7 mouse cellular contexts compared by ENCODE assay signal in genomic region chr2:69862117-69862657, GRCm38 (mm10). TPM values are rescaled to one million over a fixed set of nuclear protein-coding genes. Genes with fewer than 3 reads are reported as not detected.
DNase-seq lines count a peak whose midpoint lies in the region; ATAC-seq and TF ChIP-seq lines count a peak whose summit lies in the region.

No protein-coding gene starts in this region.

- WGBS in lung, postnatal 0 days, result 0% methylated on average over 13 of the region's 13 CpGs
- WGBS in hindbrain, embryonic 13.5 days, result 4% methylated on average over 13 of the region's 13 CpGs
- WGBS in midbrain, embryonic 15.5 days, result 3% methylated on average over 13 of the region's 13 CpGs

- no peak for TF ChIP-seq CTCF in lung, postnatal 0 days (IDR thresholded peaks at IDR 0.05)

- no peak for DNase-seq in lung, postnatal 0 days (ENCODE audit: low spot score)
- no peak for DNase-seq in lung, postnatal 4 days
- no peak for DNase-seq in ovary, postnatal 14 days (ENCODE audit: low spot score)
- no peak for DNase-seq in kidney, adult 18-20 months

- no peaks in the 10 kb centered on the region for H3K4me1 ChIP-seq in lung, postnatal 0 days (ENCODE audit: insufficient read depth, low read depth, low read length)
- H3K4me1 ChIP-seq in brown adipose tissue, adult 24 weeks (ENCODE audit: control insufficient read depth, insufficient read depth, insufficient read length, low read length), result no peaks in the 10 kb centered on the region
- H3K4me1 ChIP-seq in hindbrain, embryonic 13.5 days (replicated peaks), result peaks cover 31% of the 10 kb centered on the region
- peaks cover 29% of the 10 kb centered on the region for H3K4me1 ChIP-seq in midbrain, embryonic 15.5 days

- H3K4me3 ChIP-seq in lung, postnatal 0 days (ENCODE audit: low read depth, low read length), result peak overlapping the region; percentile 100
- peak overlapping the region; percentile 93 for H3K4me3 ChIP-seq in brown adipose tissue, adult 24 weeks (ENCODE audit: insufficient read depth, low read depth, low read length)
- H3K4me3 ChIP-seq in hindbrain, embryonic 13.5 days, result peak overlapping the region; percentile 99
- H3K4me3 ChIP-seq in midbrain, embryonic 15.5 days, result peak overlapping the region; percentile 100

- H3K27me3 ChIP-seq in lung, postnatal 0 days (replicated peaks; ENCODE audit: insufficient read depth, low read length), result no peaks in the 10 kb centered on the region
- no peaks in the 10 kb centered on the region for H3K27me3 ChIP-seq in hindbrain, embryonic 13.5 days
- no peaks in the 10 kb centered on the region for H3K27me3 ChIP-seq in midbrain, embryonic 15.5 days (replicated peaks)

- TF ChIP-seq EP300 in lung, postnatal 0 days (IDR thresholded peaks at IDR 0.05), result no peak

- peak overlapping the region; percentile 89 for H3K27ac ChIP-seq in lung, postnatal 0 days (ENCODE audit: low read length)
- H3K27ac ChIP-seq in brown adipose tissue, adult 24 weeks (replicated peaks; ENCODE audit: low read depth, low read length), result 0 out of 2 replicates have a peak overlapping the region, but pooled peaks have one; percentile 79
- H3K27ac ChIP-seq in hindbrain, embryonic 13.5 days, result peak overlapping the region; percentile 92
- H3K27ac ChIP-seq in midbrain, embryonic 15.5 days, result peak overlapping the region; percentile 90; the same call in 1 of the 2 replicates

- no peaks in the 10 kb centered on the region for H3K36me3 ChIP-seq in lung, postnatal 0 days (ENCODE audit: insufficient read depth, low read length)
- H3K36me3 ChIP-seq in hindbrain, embryonic 13.5 days, result peaks cover 8% of the 10 kb centered on the region
- H3K36me3 ChIP-seq in midbrain, embryonic 15.5 days (replicated peaks), result peaks cover 9% of the 10 kb centered on the region

- peak overlapping the region; percentile 97 for H3K9ac ChIP-seq in lung, postnatal 0 days (replicated peaks; ENCODE audit: low read depth)
- H3K9ac ChIP-seq in hindbrain, embryonic 13.5 days, result peak overlapping the region; percentile 100
- peak overlapping the region; percentile 100 for H3K9ac ChIP-seq in midbrain, embryonic 15.5 days

- no peaks in the 10 kb centered on the region for H3K9me3 ChIP-seq in lung, postnatal 0 days (ENCODE audit: low read length)
- H3K9me3 ChIP-seq in hindbrain, embryonic 13.5 days, result no peaks in the 10 kb centered on the region
- H3K9me3 ChIP-seq in midbrain, embryonic 15.5 days, result no peaks in the 10 kb centered on the region

- peak overlapping the region; percentile 62 for H3K4me2 ChIP-seq in lung, postnatal 0 days (replicated peaks; ENCODE audit: low read depth, low read length)
- peak overlapping the region; percentile 82 for H3K4me2 ChIP-seq in hindbrain, embryonic 13.5 days
- peak overlapping the region; percentile 77 for H3K4me2 ChIP-seq in midbrain, embryonic 15.5 days

- ATAC-seq in lung, postnatal 0 days, result no peak
- no peak for ATAC-seq in hindbrain, embryonic 13.5 days (ENCODE audit: low FRiP score)
- no peak for ATAC-seq in midbrain, embryonic 15.5 days (replicated peaks)

RNA-seq across cellular contexts. Expression of gene Ssb, which starts 0.8 kb away (rescaled TPM):
- 185 and 187 TPM in 2 replicates for polyA plus RNA-seq in lung, postnatal 0 days (2015; fragmentation: Nextera tagmentation; extraction: Ambion mirVana)
- polyA plus RNA-seq in brown adipose tissue, adult 24 weeks (2012; ENCODE audit: insufficient read depth, insufficient read length, missing spikeins), result 116 and 117 TPM in 2 replicates
- 335 and 355 TPM in 2 replicates for polyA plus RNA-seq in hindbrain, embryonic 13.5 days (2015; fragmentation: Nextera tagmentation; extraction: Ambion mirVana)
- 259 and 271 TPM in 2 replicates for polyA plus RNA-seq in midbrain, embryonic 15.5 days (2015; fragmentation: Nextera tagmentation; extraction: Ambion mirVana)

RNA-seq across cellular contexts. Expression of gene Mettl5, which starts 23.2 kb away (rescaled TPM):
- 24.1 and 25.6 TPM in 2 replicates for polyA plus RNA-seq in lung, postnatal 0 days (2015; fragmentation: Nextera tagmentation; extraction: Ambion mirVana)
- 31.0 and 32.3 TPM in 2 replicates for polyA plus RNA-seq in brown adipose tissue, adult 24 weeks (2012; ENCODE audit: insufficient read depth, insufficient read length, missing spikeins)
- polyA plus RNA-seq in hindbrain, embryonic 13.5 days (2015; fragmentation: Nextera tagmentation; extraction: Ambion mirVana), result 28.5 and 30.4 TPM in 2 replicates
- polyA plus RNA-seq in midbrain, embryonic 15.5 days (2015; fragmentation: Nextera tagmentation; extraction: Ambion mirVana), result 24.2 and 27.1 TPM in 2 replicates

RNA-seq across cellular contexts. Expression of gene Ubr3, which starts 34.9 kb away (rescaled TPM):
- 9.9 and 10.4 TPM in 2 replicates for polyA plus RNA-seq in lung, postnatal 0 days (2015; fragmentation: Nextera tagmentation; extraction: Ambion mirVana)
- polyA plus RNA-seq in brown adipose tissue, adult 24 weeks (2012; ENCODE audit: insufficient read depth, insufficient read length, missing spikeins), result 39.5 and 42.2 TPM in 2 replicates
- polyA plus RNA-seq in hindbrain, embryonic 13.5 days (2015; fragmentation: Nextera tagmentation; extraction: Ambion mirVana), result 15.1 and 15.8 TPM in 2 replicates
- polyA plus RNA-seq in midbrain, embryonic 15.5 days (2015; fragmentation: Nextera tagmentation; extraction: Ambion mirVana), result 19.2 and 19.8 TPM in 2 replicates

RNA-seq across cellular contexts. Expression of gene Klhl23, which starts 40.4 kb away (rescaled TPM):
- polyA plus RNA-seq in lung, postnatal 0 days (2015; fragmentation: Nextera tagmentation; extraction: Ambion mirVana), result 29.6 and 30.3 TPM in 2 replicates
- polyA plus RNA-seq in brown adipose tissue, adult 24 weeks (2012; ENCODE audit: insufficient read depth, insufficient read length, missing spikeins), result 0.95 and 1.2 TPM in 2 replicates
- 66.8 and 67.4 TPM in 2 replicates for polyA plus RNA-seq in hindbrain, embryonic 13.5 days (2015; fragmentation: Nextera tagmentation; extraction: Ambion mirVana)
- 88.0 and 94.6 TPM in 2 replicates for polyA plus RNA-seq in midbrain, embryonic 15.5 days (2015; fragmentation: Nextera tagmentation; extraction: Ambion mirVana)
